Mouse (Mus musculus): ENCODE data around the gene Gtsf1.
"Not testable (repeated sequence)": the region's sequence is repeated elsewhere in the genome, so short reads cannot be mapped to it uniquely, and the experiment has no call there.

Gtsf1 gene

DNA sequence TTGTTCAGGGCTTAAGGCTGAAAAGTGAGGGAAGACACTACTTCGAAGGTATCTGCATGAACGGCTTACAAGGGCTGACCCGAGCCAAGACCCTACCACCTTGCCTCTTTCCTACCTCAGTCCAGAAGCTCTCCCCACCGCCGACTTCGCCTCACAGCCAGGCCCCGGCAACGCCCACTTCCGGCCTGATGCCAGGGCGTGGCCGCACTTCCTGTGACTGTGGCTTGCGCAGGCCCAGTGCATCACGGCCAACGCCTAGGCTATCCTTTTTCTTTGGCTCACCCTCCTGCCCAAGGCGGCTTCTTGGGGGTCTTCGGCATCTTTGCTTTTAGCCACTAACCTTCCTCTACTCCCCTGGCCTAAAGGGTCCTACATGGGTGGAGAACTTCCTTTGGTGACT lies at the start of gene Gtsf1:
Gene Gtsf1 (minus strand): TSS at position 230 of the 400 bp plus-strand sequence.
- no peak for DNase-seq

DNA sequence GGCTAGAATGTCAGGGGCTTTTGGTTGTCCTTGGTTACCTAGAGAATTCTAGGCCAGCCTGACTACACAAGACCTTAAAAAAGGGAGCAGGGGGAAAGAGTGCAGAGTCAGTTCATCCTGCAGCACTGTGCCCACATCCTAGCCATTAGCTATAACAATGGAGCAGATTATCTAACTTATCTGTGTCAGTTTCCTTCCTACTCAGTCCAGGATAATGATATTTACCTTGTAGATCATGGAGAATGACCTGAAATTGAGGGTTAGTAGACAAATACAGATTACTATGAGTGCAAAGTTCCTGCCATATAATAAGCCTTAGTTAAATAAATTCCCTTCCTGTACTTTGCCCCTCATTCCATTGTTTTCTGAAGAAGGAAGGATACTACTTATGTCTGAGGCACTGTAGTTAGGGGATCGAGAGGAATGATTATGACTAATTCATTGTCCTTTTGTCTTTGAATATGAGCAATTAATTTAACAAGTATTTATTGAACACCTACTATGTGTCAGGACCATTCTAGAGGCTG lies 48.9 kb upstream of the Gtsf1 start:
- no peak for DNase-seq

DNA sequence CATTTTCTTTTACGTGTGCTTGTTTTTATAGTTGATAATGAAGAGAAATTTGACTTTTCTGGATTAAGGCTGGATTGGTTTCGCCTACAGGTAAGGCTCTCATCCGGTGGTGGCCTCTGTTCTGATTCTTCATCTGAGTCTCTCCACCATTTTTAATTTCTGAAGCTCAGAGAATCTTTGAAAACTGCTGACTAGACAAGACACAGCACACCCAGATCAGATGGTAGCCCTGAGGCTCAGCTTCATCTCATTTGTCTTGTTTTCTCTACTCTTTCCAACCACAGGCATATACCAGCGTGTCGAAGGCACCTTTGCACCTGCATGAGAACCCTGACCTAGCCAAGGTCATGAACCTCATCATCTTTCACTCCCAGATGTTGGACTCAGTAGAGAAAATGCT lies 43.5 kb upstream of the Gtsf1 start:
- DNase-seq, result no peak

DNA sequence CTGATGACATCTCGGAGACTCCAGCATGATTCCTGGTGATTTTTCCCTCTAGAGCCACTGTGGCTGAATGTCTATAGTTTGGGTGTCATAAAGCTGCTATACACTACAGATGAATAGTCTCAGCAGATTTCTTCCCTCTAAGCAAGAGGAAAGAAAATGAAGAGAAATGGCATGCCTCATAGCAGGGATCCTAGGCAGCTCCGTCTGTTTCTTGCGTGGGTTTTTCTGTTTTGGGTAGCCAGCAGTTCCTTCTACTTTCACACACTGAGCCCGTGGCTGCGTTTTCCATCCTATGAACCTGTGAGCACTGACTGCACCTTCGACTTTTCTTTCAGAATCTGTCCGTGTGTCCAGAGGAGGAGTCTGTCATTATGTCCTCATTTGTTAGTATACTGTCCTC lies 42.9 kb upstream of the Gtsf1 start:
- no peak for DNase-seq

DNA sequence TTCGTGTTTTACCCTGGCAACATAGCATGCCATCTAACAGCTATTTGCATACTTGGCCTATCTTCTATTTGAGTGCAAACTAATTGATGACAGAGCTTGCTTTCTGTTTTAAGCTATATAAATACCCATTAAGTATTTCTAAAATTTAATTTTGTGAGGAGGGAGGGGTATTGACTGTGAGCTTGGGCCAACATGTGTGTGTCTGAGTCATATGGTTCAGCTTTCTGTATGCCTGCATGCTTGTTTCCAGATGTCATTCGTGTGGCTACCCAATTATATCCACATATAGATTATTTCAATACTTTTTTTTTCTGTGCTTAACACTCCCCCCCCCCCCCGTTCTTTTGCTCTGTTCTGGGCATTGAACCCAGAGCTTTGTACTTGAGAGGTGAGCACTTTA lies 42.0 kb upstream of the Gtsf1 start:
- DNase-seq, result no peak

DNA sequence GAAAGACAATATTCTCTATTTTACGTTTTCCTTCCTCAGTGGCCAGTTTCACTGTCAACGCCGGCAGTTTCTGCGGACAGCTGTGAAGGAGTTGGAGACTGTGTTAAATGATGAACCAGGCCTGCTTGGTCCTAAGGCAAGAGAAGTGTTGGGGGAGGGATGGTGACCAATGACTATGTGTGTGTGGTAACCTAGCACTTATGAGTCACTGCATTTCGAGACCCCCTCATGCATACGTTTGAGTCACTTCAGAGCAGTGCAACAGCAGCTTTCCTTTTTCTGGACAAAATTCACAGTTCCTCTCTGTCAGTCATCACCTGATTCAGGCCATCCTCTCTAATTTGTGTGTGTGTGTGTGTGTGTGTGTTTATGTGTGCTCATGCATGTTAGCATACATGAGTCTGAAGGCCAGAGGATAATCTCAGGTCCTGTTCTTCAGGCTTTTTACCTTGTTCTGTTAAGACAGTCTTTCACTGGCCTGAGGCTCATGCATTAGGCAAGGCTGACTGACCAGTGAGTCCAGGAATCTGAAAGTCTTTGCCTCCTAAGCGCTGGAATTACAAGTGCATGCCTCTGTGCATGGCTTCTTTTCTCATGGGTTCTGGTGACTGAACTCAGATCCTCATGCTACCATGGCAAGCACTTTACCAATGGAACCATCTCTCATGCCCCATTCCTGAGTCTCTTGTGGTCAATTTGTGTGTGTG lies 41.4 kb upstream of the Gtsf1 start:
- DNase-seq, result no peak

DNA sequence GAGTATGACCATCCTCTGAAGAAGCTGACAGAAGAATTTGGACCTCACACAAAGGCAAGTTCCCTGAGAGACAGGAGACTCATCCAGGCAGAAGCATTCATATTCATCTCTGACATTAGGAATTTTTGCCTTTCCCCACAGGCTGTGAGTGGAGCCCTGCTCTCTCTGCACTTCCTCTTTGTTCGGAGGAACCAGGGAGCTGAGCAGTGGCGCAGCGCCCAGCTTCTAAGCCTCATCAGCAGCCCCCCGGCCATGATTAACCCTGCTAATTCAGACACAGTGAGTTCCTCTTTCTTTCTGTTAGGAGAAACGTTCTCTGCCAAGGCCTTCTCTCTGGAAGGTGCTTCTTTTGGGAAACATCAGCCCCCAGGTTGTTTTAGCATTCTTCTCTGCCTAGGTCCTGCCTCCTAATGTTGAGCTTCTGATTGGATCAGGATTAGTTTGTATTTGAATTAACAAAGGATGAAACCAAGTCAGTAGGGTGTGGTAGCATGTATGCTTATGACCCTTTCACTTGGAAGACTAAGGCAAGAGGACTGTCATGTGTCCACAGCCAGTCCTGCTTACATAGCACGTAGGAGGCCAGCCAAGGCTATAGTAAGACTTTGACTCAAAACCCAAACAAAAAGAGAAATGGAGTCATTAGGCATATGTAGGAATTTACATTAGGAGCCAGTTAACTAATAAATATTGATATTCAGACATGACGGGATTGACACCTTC lies 32.4 kb upstream of the Gtsf1 start:
- DNase-seq, result no peak

DNA sequence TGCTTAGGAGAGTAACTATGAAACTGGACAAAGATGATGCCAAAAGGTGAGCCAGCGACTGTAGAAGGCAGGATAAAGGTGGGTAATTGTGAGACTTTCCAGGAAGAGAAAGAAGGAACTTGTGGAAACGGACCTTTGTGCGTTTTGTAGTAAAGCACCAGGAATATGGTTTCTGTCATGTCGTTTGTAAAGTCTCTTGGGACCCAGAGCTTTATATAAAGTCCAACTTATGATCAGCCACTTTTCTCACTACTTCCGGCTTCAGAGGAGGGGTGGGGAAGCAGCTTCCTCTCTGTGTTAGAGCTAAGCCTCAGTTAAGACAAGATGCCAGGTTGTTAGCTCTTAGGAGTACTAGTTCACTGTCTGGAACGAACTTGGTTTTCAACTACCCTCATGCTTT lies 24.2 kb upstream of the Gtsf1 start:
- no peak for DNase-seq

DNA sequence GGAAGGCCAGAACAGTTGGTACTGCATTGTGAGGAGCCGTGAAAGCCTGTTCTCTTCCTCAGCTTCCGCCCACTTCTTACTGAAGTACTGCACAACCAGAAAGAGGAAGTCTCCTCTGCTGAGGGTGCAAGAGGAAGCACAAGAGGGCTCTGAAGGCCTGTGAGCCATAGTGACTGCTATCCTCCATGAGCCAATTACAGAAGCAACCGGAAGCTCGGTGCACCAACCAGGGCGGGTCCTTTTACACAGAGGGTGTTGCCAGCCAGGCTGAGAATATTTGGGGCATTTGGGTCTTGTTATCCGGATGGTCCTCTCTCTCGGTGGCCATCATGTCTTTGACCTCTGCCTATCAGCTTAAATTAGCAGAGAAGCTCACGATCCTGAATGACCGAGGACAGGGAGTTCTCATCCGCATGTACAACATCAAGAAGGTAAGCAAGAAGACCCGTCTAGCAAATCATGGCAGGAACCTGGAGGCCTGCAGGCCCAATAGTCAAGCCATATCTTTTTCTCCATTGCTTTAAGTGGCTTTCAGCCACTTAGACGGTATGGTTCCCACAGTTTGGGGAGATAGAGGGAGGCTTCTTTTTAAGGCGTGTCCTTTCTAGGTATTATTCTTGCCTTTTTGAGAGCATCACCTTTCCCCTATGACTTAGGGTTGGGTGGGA lies 23.4 kb upstream of the Gtsf1 start, which contains the start of gene Nckap1l:
Gene Nckap1l (plus strand): TSS at position 244 of the 668 bp plus-strand sequence.
- DNase-seq, result no peak

DNA sequence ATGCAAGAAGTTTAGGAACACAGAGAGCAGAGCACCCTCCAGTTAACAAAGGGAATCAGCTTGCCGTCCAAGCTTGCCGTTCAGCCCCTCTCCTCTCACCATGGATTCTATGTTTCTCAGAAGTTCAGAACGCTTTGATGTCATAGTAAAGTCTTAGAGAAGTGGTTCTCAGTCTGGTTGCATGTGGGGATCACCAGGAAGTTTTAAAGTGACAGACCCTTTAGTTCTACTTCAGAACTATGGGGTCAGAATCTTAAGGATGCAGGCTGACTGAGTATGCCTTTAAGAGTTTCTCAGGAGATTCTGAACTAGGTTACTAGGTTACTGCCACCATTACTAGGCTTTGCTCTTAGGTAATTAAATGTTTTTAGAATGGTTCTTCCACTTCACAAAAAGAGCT lies 18.1 kb upstream of the Gtsf1 start, which contains the start of gene Gtsf2:
Gene Gtsf2 (minus strand): TSS at position 101 of the 400 bp plus-strand sequence.
- no peak for DNase-seq

DNA sequence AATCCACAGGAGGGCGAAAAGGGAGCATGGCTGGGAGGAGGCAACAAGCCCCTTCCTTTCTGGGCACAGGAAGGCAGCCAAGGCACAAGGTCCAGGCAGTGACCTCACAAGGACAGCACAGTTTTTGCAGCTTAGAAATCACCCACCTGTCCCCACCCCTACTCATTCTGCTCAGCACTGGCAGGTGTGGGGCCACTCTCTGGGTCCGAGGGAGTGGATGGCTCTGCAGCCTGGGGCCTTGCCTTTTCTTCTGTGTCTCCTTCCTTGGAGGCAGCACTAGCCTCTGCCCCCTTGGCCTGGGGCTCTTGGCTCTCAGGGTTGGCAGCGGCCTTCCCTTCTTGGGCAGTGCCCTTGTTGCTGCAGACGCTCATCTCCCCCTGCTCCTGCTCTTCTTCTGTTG lies 15.7 kb upstream of the Gtsf1 start:
- not testable (repeated sequence) for DNase-seq

DNA sequence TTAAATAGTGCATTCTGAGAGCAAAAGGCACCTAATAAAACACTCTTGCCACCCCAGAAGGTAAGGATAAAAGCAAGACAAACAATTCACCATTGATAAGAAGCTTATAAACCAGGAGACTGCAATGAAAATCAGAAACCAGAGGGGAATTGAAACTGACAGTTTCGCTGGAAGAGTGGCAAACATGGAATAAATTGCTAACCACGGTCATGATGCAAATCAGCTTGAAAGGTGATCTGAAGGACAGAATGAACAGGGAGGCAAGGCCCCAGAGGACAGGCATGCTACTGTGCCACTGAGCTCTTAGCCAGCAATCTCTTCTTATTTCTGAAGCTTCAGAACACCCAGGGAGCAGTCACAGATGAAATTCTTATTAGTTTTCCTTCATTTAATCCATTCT lies 3.3 kb downstream of the Gtsf1 start:
- no peak for DNase-seq

DNA sequence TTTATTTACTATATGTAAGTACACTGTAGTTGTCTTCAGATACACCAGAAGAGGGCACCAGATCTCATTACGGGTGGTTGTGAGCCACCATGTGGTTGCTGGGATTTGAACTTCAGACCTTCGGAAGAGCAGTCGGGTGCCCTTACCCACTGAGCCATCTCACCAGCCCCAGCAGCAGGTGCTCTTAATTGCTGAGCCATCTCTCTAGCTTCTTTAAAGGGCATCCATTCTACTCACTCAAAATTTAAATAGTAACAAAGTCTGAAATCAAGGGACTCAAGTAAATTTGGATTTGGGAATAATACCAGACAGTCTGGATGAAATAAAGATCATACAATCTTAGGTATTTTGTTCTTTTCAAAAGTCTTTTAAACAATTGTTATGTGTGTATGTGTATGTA lies 24.7 kb downstream of the Gtsf1 start:
- DNase-seq, result not testable (repeated sequence)

DNA sequence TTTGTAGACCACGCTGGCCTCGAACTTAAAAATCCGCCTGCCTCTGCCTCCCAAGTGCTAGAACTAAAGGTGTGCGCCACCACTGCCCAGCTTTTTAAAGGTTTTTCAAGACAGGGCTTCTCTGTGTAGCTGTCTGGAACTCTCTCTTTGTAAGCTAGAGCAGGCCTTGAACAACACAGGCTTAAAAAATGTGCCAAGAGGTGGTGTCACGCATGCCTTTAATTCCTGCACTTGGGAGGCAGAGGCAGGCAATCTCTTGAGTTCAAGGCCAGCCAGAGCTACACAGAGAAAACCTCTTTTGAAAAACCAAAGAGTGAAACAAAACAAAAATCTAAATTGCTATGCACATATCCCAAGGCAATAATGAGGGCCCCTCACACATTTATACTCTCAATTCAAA lies 28.9 kb downstream of the Gtsf1 start:
- DNase-seq, result no peak

DNA sequence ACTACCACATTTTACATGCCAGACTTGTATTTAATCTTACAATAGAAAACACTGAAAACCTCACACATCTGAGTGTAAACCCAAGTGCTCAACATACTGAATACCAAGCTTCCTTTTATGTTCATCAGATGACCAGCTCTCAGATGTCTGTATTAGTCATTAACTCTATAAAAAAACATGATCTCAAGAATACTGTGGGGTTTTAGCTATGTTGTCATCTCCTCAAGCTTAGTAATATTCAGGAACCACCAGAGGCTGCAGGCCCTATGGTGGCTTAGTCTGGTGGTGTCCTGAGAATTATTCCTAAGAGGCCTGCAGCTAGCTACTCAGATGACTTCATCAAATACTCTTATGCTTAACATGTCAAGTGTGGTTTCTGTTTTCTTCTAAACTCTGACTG lies 36.7 kb downstream of the Gtsf1 start:
- DNase-seq, result no peak

DNA sequence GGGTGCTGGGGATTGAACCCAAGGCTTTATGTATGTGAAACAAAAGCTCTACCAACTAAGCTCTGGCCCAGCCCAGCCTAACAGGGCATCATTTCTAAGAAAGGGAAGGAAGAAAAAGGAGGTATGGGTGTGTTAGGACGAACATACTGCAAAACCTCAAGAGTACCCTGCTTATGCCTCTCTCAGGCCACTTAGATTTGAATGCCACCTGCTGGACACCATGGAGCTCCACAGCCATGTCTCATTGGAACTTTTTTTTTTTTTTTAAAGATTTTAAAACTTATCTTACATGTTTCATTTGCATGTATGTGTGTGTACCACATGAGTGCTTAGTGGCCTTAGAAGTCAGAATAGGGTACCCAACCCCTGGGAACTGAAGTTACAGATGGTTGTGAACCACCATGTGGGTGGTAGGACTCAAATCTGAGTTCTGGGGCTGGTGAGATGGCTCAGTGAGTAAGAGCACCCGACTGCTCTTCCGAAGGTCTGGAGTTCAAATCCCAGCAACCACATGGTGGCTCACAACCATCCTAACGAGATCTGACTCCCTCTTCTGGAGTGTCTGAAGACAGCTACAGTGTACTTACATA lies 41.6 kb downstream of the Gtsf1 start:
- DNase-seq, result no peak

DNA sequence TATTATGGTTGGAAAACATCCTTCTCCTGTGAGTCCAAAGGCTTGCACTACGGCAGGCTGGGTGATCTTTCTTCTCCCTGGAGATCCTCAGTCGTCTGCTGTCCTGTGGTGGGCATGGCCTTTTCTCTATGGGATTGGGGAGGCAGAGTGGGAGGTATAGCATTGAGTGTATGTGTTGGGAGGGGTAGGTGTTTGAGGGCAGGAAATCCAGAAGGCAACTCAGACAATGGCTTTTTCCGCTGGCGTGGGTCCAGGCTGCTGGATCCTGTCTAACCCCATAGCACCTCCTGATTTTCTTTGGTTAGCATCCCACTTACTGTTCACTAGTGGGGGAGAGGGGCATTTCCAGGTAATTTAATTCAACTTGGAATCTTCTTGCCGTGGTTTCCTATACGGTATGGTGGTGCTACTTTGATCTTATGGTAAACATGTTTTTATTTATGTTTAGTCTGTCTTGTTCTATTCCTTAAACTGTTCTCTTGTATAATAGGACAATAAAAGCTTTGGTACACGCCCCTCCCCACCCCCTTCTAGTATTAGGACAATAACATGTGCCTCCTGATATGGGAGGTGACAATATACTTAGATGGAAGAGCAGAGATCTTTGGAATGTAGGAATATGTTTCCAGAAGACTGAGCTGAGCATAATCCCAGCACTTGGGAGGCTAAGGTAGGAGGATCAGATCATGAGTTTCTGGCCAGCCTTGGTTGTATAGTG lies 46.3 kb downstream of the Gtsf1 start:
- no peak for DNase-seq

DNA sequence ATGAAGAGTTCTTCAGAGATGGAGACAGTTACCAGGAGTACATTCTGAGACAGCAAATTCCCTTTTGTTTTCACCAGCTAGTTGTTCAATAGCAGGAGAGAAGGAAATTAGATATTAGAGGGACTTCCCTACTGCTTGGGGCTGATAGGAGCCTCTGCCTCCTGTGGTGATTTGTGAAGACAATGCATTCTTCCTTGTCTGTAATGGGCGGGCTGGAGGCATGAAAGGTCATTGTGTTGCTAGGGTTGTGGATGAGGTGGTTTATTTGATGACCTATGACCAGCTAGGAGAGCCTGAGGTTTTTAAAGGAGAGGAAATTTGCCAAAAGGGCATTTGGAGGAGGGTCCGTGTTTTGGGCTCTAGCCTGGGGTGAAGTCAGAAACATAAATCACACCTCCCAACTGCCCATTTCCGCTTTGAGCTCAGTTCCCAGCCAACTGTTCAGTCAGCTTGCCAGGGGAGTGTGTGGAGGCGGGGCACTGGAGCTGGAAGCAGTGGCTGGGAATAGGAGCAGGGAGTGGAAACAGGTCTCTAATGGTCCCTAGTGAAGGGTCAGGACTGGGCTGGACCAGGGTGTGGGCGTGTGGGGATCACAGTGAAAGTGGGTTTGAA lies 47.4 kb downstream of the Gtsf1 start:
- DNase-seq, result no peak

DNA sequence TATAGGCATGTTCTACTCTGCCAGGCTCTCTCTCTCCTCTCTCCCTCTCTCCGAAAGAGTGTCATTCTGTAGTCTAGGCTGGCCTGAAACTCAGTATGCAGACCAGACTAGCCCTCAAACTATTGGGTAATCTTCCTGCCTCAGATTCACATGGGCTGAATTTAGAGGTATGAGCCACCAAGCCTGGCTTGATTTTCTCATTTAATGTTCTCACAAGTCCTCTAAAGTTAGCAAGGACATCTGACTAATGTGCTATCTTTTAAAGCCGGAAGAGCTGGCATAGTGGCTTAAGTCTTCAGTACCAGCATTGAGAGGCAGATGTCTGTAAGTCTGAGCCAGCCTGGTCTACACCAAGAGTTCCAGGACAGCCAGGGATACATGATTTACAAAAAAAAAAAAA lies 48.2 kb downstream of the Gtsf1 start:
- no peak for DNase-seq

DNA sequence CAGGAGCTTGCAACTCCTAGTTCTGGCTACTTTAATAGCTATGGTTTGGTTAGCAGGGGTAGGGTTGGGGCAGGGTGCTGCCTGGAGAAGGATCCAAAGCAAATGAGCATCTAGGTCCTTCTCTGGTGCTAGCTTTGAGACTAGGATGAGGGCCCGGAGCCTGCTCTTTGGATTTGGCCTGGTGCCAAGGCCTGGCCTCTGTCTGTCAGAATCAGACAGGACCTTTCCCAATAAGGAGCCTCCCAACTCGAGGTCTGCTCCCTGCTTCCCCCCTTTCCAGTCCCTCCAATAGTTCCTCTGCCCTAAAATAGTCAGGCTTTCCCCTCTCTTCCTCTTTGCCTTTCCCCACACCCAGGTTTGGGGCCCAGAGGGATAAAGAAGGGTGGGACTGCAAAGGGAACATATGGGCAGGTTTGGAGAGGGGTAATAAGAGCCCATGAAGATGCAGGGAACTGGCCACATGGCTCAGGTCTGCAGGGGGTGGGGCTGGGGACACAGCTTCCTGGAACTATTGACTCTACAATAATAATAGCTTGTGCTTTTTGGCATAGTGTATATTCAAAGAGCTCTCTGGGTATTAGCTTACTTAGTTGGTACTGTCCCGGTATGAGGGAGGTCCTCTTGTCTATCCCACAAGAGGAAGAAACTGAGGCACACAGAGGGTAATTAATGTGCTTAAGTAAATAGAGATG lies 51.5 kb downstream of the Gtsf1 start:
- DNase-seq, result no peak
